Mouse (Mus musculus): Measurements from ENCODE around the gene Slc30a9. TPM values are rescaled to one million over a fixed set of nuclear protein-coding genes. Genes with fewer than 3 reads are reported as not detected.

The Slc30a9 gene
- total RNA-seq, 2 experiments from 2014 or later, result 189 to 191 TPM

Other genes with a start within 250 kb of the Slc30a9 start
- gene Phox2b, start 207.7 kb upstream of the Slc30a9 start, total RNA-seq (2021), result not detected
- 10 to 100 TPM; 94.7 to 97.3 TPM for gene Tmem33, start 46.4 kb upstream of the Slc30a9 start, total RNA-seq (2021)
- gene Bend4, start 121.4 kb downstream of the Slc30a9 start, total RNA-seq (2021), result 1 to 10 TPM; 8.9 to 9.1 TPM